Mouse (Mus musculus): ENCODE data around the gene Slco4a1.

Slco4a1 gene

DNA sequence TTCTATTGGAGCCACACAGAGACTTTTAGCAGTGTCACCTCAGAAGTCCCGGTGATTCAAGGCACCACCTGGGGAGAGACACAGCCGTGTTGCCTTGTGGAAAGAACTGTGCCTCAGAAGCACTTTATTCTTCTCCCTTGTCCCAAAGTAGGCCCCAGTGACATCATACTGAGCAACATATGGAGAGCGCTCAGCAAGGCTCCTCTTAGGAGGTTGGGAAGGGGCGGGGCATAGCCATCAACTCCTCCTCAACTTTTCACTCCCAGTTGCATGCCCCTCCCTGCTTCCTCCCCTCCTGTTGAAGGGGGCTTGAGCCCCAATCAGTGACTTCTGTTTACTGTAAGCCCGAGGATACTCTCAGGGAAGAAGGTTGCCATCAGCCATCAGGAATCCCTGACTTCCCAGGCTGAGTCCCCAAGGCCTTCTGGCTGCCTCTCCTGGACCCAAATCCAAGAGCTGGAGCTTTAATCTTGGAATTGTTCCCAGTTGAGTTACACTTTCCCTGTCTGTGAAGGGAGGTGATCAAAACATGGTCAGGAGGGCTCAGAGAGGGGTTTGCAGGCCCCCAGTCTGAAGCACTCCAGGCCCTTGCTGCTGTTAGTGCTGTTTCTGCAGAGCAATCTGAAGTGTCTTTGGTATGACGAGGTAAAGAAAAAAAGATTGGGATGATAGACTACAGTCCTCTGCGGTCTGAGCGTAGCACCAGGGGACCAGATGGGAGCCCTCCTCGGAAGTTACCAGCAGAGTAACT lies 45.3 kb downstream of the Slco4a1 start:
- no peak for DNase-seq (ENCODE audit: low read depth, low spot score)

DNA sequence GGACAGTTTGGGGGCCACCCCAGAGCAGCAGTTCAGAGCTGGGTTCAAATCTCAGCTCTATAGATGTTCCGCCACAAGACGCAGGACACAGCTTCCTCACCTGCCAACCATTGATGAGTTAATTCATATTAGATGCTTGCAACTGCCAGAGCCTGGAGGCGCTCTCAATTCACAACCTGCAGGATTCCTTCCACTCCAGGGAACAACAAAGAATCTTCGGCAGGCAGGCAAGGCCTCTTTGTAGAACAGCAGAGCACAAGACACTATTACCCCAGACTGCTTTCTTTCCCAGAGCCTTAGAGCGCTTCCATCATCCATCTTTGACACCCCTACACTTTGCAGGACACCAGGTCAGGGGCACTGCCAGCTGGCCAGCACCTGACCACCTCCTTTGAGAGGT lies 50.2 kb downstream of the Slco4a1 start:
- no peak for DNase-seq (ENCODE audit: low read depth, low spot score)

DNA sequence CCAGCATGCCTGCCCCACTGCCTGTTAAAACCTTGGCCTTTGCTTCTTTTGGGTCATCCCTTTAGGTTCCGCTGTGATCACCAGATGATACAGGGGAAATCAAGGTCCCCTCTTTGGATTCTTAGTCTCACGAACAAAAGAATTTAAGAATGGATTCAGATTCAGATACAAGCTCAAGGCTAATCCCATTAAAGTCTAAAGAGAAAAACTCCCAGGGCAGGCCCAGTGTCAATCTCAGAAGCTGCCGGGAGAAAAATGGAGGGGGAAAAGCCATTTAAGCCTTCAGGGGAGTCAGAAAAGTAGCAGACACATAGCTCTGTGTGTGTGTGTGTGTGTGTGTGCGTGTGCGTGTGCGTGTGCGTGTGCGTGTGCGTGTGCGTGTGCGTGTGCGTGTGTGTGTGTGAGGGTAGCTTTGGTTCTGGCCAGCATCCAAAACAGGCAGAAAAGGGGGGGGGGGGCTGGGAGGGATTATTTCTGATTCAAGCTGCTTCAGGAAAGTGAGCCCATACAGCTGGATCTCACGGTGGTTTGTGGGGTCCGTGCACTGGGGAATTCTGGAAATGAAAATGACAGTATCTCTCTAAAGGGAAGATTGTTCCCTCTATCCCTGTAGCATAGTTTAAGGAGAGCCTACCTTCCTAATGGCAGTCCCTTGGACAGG lies 52.5 kb downstream of the Slco4a1 start:
- DNase-seq (ENCODE audit: low read depth, low spot score), result no peak

DNA sequence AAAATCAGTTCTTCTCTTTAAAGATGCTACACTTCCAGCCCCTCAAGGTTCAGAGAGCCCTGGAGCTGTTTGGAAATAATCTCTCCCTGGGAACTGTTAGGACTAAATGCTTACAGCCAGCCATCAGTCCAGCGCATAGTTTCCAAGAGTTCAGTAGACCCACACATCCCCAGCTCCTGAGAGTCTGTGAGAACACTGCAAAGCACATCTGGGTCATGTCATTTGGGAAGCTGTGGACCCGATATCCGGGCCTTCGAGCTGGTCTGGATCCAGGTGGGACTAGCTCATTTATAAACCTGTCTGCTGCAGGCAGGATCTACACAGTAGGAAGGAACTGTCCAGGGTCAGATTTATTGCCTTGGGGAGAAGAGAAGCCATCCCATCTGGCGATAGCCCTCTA lies 54.8 kb downstream of the Slco4a1 start:
- DNase-seq (ENCODE audit: low read depth, low spot score), result no peak

- no peak for DNase-seq (ENCODE audit: low read depth, low spot score)
These were observed 56.0 kb downstream of the Slco4a1 start for GRCm38 (mm10) chr2:180511875-180512661.

DNA sequence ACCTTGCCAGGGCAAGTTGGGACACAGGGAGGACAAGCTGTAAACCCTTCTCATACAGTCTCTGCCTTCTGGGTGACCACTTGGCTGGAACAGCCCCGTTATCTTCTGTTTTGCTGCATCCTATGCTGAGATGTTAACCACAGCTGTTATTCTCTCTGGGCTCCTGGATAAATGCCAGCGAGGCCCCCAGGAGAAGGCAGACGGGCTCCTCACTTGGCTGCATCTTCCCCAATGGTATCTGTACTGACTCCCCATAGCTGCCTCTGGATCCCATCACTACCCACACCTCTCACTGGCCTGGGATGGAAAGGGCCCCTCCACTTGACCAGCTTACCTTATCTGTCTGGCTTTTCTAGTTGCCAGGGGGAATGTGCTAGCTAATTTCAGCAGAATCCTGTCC lies 57.0 kb downstream of the Slco4a1 start:
- no peak for DNase-seq (ENCODE audit: low read depth, low spot score)

- DNase-seq (ENCODE audit: low read depth, low spot score), result no peak
These were observed 57.8 kb downstream of the Slco4a1 start for GRCm38 (mm10) chr2:180513835-180514234.

GRCm38 (mm10) chr2:180521437-180522221 lies 65.6 kb downstream of the Slco4a1 start:
- DNase-seq (ENCODE audit: low read depth, low spot score), result no peak

- no peak for DNase-seq (ENCODE audit: low read depth, low spot score)
These were observed 66.8 kb downstream of the Slco4a1 start for GRCm38 (mm10) chr2:180522825-180523224.
